Mouse (Mus musculus): ENCODE results near the gene Aup1.
A peak's percentile ranks its signal among the peaks of the same experiment; 100 is the strongest.

DNA sequence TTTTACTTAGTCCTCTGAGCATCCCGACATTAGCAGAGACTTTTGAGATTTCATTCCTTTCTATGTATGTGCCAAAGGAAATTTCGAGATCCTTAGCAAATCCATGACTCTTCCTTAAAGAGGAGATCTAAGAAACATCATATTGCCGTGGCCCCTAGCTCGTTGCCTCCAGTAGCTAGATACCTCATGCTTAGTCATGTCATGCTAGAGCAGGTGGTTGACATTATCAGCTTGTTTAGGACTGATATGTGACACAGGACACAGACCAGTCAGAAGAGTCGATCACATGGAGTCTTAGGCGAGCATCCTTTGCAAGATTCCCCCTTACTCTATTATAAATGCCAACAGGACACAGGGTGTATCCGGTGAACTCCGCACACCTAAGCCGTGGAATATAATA, 31.3 kb upstream of the Aup1 start:
- TF ChIP-seq TAL1 (IDR thresholded peaks at IDR 0.05; ENCODE audit: low read length) (peak; percentile 16; the same call in 1 of the 3 replicates), GATA1 (IDR thresholded peaks at IDR 0.05; ENCODE audit: low read length) (peak; percentile 18; the same call in 1 of the 2 replicates)

All from erythroblast, embryonic 14.5 days (primary cell).